Mouse (Mus musculus) liver, adult 2 months (tissue): ENCODE measurements around the gene Ephb2.

ENCODE experiments used
- CTCF ChIP-seq: fragments of 200-500 bp; IDR thresholded peaks from 2 replicates; pipeline ENCODE4 v1.5.1; 2011; ENCODE audit warnings: low read depth, low read length, control low read depth
- POLR2A ChIP-seq: fragments of 200-500 bp; IDR thresholded peaks from 2 replicates; pipeline ENCODE4 v1.6.1; 2011; ENCODE audit warnings: low read length, control low read depth; ENCODE audit not compliant: insufficient read depth; ENCODE audit errors: extremely low read depth

DNA sequence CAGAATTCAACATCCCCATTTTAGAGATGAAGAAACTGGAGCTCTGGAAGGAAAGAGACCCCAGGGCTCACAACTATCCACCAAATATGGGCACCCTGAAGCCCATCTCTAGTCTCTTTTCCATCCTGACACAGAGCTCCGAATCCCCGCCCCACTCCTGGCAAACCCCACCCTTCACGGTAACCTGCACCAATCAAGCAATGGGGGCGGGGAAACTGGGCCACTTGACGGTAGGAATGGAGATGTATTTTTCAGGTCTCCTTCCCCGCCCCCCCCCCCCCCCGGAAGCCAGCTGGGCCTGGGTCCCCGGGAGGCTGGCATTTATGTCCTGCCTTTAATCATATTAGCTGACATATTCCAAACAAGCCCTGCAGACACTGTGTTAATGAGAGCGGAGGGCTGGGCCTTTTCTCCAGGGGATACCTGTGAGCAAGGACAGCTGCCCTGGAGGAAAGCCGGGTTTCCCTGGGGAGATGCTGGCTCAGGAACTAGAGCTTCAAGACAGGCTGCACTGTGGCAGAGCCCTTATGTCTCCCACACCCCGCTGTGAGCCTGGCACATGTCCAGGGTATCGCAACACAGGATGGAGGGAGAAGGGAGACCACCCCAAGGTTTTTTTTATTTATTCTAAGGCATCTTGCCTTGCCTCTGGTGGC, 32.0 kb upstream of the Ephb2 start:
- no peak for TF ChIP-seq CTCF
- TF ChIP-seq POLR2A, result no peak
